Mouse (Mus musculus) brain, embryonic 14.5 days (tissue): ENCODE measurements around the gene Nemf.

Source experiments
- CTCF ChIP-seq: fragments of 200-500 bp; IDR thresholded peaks from 2 replicates; pipeline ENCODE4 v1.5.1; 2012; ENCODE audit warnings: inconsistent platforms, mild to moderate bottlenecking, moderate library complexity, borderline replicate concordance; ENCODE audit not compliant: insufficient read depth, insufficient read length; ENCODE audit errors: extremely low read depth
- POLR2A ChIP-seq: fragments of 200-500 bp; IDR thresholded peaks from 2 replicates; pipeline ENCODE4 v1.6.1; 2012; ENCODE audit warnings: mild to moderate bottlenecking, inconsistent platforms, borderline replicate concordance; ENCODE audit not compliant: poor library complexity, insufficient read depth, insufficient read length, severe bottlenecking; ENCODE audit errors: extremely low read depth

GRCm38 (mm10) chr12:69299831-69300230, 57.1 kb downstream of the Nemf start:
- no peak for TF ChIP-seq CTCF
- TF ChIP-seq POLR2A: no peak
